In genomic region chr1:131703482-131703881, GRCm38 (mm10) we compare ENCODE assay signal across 24 mouse cellular contexts. TPM values are rescaled to one million over a fixed set of nuclear protein-coding genes. Genes with fewer than 3 reads are reported as not detected.
DNase-seq lines count a peak whose midpoint lies in the region; ATAC-seq and TF ChIP-seq lines count a peak whose summit lies in the region.
"Had no signal": no experiment of that assay in that cellular context is flagged by ENCODE, and none has a peak within 500 bp of the region (broad histone marks: within the 10 kb centered on the region; RNA-seq: fewer than 3 reads in every experiment).

No protein-coding gene starts in this region.

- dilution Hi-C loops in CH12.LX (cut with MboI; ENCODE audit: extremely low pct_ligation_motif_present, extremely low pct_unique_long_range_greater_than_20kb, low sequenced_read_pairs), result no loop called here

- H3K27me3 ChIP-seq in CH12.LX (replicated peaks), result no peaks in the 10 kb centered on the region
- H3K27me3 ChIP-seq in midbrain, embryonic 13.5 days, result no peaks in the 10 kb centered on the region
- H3K27me3 ChIP-seq: embryonic facial prominence, embryonic 13.5 days; forebrain, embryonic 12.5 days; hindbrain, embryonic 13.5 days; intestine, embryonic 15.5 days; Patski had no signal

- 86% methylated on average over 2 of the region's 2 CpGs for WGBS in midbrain, embryonic 13.5 days

- ATAC-seq in granulocyte monocyte progenitor cell, adult 5-6 weeks (replicated peaks; ENCODE audit: poor library complexity, severe bottlenecking), result peak; percentile 67
- 0 out of 2 replicates have a peak, but pooled peaks have one; percentile 12 for ATAC-seq in megakaryocyte progenitor cell, adult 5-6 weeks (replicated peaks; ENCODE audit: poor library complexity)
- no peak for ATAC-seq in midbrain, embryonic 13.5 days
- ATAC-seq: forebrain, postnatal 0 days; hindbrain, postnatal 0 days; intestine, embryonic 15.5 days; Patski had no signal

- no peak for TF ChIP-seq POLR2A in CH12.LX (IDR thresholded peaks at IDR 0.05; ENCODE audit: low read depth, low read length)

- no peaks in the 10 kb centered on the region for H3K79me2 ChIP-seq in CH12.LX (replicated peaks; ENCODE audit: control insufficient read depth, extremely low read depth, insufficient read depth, poor library complexity, severe bottlenecking)

- no peak overlapping the region for H3K27ac ChIP-seq in CH12.LX (ENCODE audit: insufficient read depth, low read depth)
- H3K27ac ChIP-seq in midbrain, embryonic 13.5 days, result no peak overlapping the region
- H3K27ac ChIP-seq: embryonic facial prominence, embryonic 13.5 days; forebrain, embryonic 12.5 days; heart, embryonic 10.5 days; hindbrain, embryonic 13.5 days; hindbrain, postnatal 0 days; intestine, embryonic 15.5 days had no signal

- TF ChIP-seq RAD21 in CH12.LX (IDR thresholded peaks at IDR 0.05; ENCODE audit: low read depth, low read length), result no peak

- peaks cover 25 to 66% of the 10 kb centered on the region in 2 experiments for H3K4me1 ChIP-seq in CH12.LX (ENCODE audit: control insufficient read depth in 1 of 2, insufficient read depth in 2 of 2)
- H3K4me1 ChIP-seq in midbrain, embryonic 13.5 days (replicated peaks), result no peaks in the 10 kb centered on the region
- H3K4me1 ChIP-seq: embryonic facial prominence, embryonic 13.5 days; forebrain, embryonic 12.5 days; hindbrain, embryonic 13.5 days; intestine, embryonic 15.5 days had no signal

- H3K36me3 ChIP-seq in CH12.LX (replicated peaks in 1 of 2; ENCODE audit: control insufficient read depth in 1 of 2, insufficient read depth in 1 of 2, low read length in 1 of 2), result no peaks in the 10 kb centered on the region
- no peaks in the 10 kb centered on the region for H3K36me3 ChIP-seq in midbrain, embryonic 13.5 days
- H3K36me3 ChIP-seq: embryonic facial prominence, embryonic 13.5 days; forebrain, embryonic 12.5 days; heart, embryonic 10.5 days; hindbrain, embryonic 13.5 days; intestine, embryonic 15.5 days had no signal

- in situ Hi-C loops in CH12.LX (cut with MboI; ENCODE audit: low pct_ligation_motif_present, low pct_unique_long_range_greater_than_20kb, low sequenced_read_pairs), result loop anchor here (25.0 kb wide), 1 partner anchor 134 kb away; the partner anchor contains the start of gene Slc41a1

- no peak for TF ChIP-seq CTCF in CH12.LX (conservative IDR thresholded peaks at IDR 0.05 in 1 of 2, IDR thresholded peaks at IDR 0.05 in 1 of 2; ENCODE audit: low read depth in 2 of 2, low read length in 2 of 2)

- no peak overlapping the region for H3K9ac ChIP-seq in CH12.LX (ENCODE audit: insufficient read depth, low read depth)
- H3K9ac ChIP-seq in midbrain, embryonic 13.5 days (replicated peaks), result no peak overlapping the region
- H3K9ac ChIP-seq: embryonic facial prominence, embryonic 13.5 days; forebrain, embryonic 12.5 days; forebrain, postnatal 0 days; hindbrain, embryonic 13.5 days; intestine, embryonic 15.5 days had no signal

- no peak overlapping the region for H3K4me2 ChIP-seq in CH12.LX (ENCODE audit: insufficient read depth, low read depth, poor library complexity, severe bottlenecking)
- H3K4me2 ChIP-seq in midbrain, embryonic 13.5 days (replicated peaks), result no peak overlapping the region
- H3K4me2 ChIP-seq: embryonic facial prominence, embryonic 13.5 days; forebrain, embryonic 12.5 days; hindbrain, embryonic 13.5 days; intestine, embryonic 15.5 days had no signal

- no peak overlapping the region for H3K4me3 ChIP-seq in CH12.LX (replicated peaks in 1 of 3; ENCODE audit: low read depth in 2 of 3, low read length in 2 of 3, poor library complexity in 1 of 3)
- H3K4me3 ChIP-seq in midbrain, embryonic 13.5 days (replicated peaks), result no peak overlapping the region
- H3K4me3 ChIP-seq: embryonic facial prominence, embryonic 13.5 days; forebrain, embryonic 12.5 days; heart, embryonic 10.5 days; hindbrain, embryonic 13.5 days; intestine, embryonic 15.5 days had no signal

- H3K9me3 ChIP-seq in CH12.LX (replicated peaks; ENCODE audit: low read length), result no peaks in the 10 kb centered on the region
- no peaks in the 10 kb centered on the region for H3K9me3 ChIP-seq in midbrain, embryonic 13.5 days
- H3K9me3 ChIP-seq: embryonic facial prominence, embryonic 13.5 days; forebrain, embryonic 12.5 days; heart, embryonic 10.5 days; hindbrain, embryonic 13.5 days; intestine, embryonic 15.5 days had no signal

- DNase-seq in CH12.LX (ENCODE audit: extremely low read depth), result peak; percentile 61
- DNase-seq in right cerebral cortex, postnatal 36 days (ENCODE audit: low spot score in 2 of 2), result no peak
- DNase-seq in heart, postnatal 4 days, result no peak
- DNase-seq: adrenal gland, adult 2 months; adrenal gland, postnatal 25 days; cerebellum, adult 11 months; cerebellum, adult 8-10 months; cerebellum, postnatal 36 days; forebrain, postnatal 0 days; gastrocnemius, postnatal 14 days; heart, postnatal 10 days had no signal

- peak; percentile 51; the same call in 1 of the 2 replicates for TF ChIP-seq EP300 in CH12.LX (IDR thresholded peaks at IDR 0.05; ENCODE audit: low read length)

TF ChIP-seq in CH12.LX, 34 proteins besides CTCF, POLR2A, EP300 and RAD21:
- TF ChIP-seq IRF4 (IDR thresholded peaks at IDR 0.05; ENCODE audit: low read depth, low read length) (no peak), SIN3A (IDR thresholded peaks at IDR 0.05; ENCODE audit: low read length) (no peak), ETS1 (conservative IDR thresholded peaks at IDR 0.05; ENCODE audit: low read depth, low read length) (peak; percentile 64), ZKSCAN1 (IDR thresholded peaks at IDR 0.05; ENCODE audit: borderline replicate concordance, low read depth, low read length) (no peak), SMC3 (IDR thresholded peaks at IDR 0.05; ENCODE audit: low read depth, low read length) (no peak), ZMIZ1 (IDR thresholded peaks at IDR 0.05; ENCODE audit: low read depth, low read length) (no peak), E2F4 (IDR thresholded peaks at IDR 0.05; ENCODE audit: insufficient replicate concordance, low read depth, low read length) (no peak), ELF1 (IDR thresholded peaks at IDR 0.05; ENCODE audit: low read depth, low read length) (no peak), BHLHE40 (IDR thresholded peaks at IDR 0.05; ENCODE audit: low read depth, low read length) (peak; percentile 63)

RNA-seq across cellular contexts. Expression of gene Rab7b, which starts 15.0 kb away (rescaled TPM):
- total RNA-seq in CH12.LX (2012; rRNA removed) (not detected in 2 replicates), CH12.LX (2014; rRNA removed) (not detected in 2 replicates)
- polyA plus RNA-seq in CH12.LX (2012; ENCODE audit: insufficient read length, low read depth), result 0.19 and 0.44 TPM in 2 replicates
- 13.4 and 23.6 TPM in 2 replicates for total RNA-seq in granulocyte monocyte progenitor cell, adult 5-6 weeks (2014; fragmentation: Nextera tagmentation)
- total RNA-seq in granulocyte monocyte progenitor cell, adult 5-6 weeks (2017), result 28.4 and 32.8 TPM in 2 replicates
- 5.8 and 7.7 TPM in 2 replicates for total RNA-seq in megakaryocyte progenitor cell, adult 5-6 weeks (2015)
- total RNA-seq in megakaryocyte progenitor cell, adult 5-6 weeks (2017), result 31.1 and 43.2 TPM in 2 replicates
- 1 to 10 TPM; 2.6 to 3.6 TPM for total RNA-seq in heart, postnatal 4 days (2021)
- polyA plus RNA-seq in midbrain, embryonic 13.5 days (2015; fragmentation: Nextera tagmentation; extraction: Ambion mirVana), result 0.63 and 1.1 TPM in 2 replicates

RNA-seq across cellular contexts. Expression of gene Slc26a9, which starts 40.3 kb away (rescaled TPM):
- total RNA-seq in CH12.LX (2012; rRNA removed) (not detected in 2 replicates), CH12.LX (2014; rRNA removed) (not detected in 2 replicates)
- 0.29 and 0.31 TPM in 2 replicates for polyA plus RNA-seq in CH12.LX (2012; ENCODE audit: insufficient read length, low read depth)
- total RNA-seq in granulocyte monocyte progenitor cell, adult 5-6 weeks (2014; fragmentation: Nextera tagmentation), result not detected in 2 replicates
- total RNA-seq in granulocyte monocyte progenitor cell, adult 5-6 weeks (2017), result 0.04 TPM in 1 of 2 replicates, not detected in the other
- 0.02 and 0.25 TPM in 2 replicates for total RNA-seq in megakaryocyte progenitor cell, adult 5-6 weeks (2015)
- 0.14 TPM in 1 of 2 replicates, not detected in the other for total RNA-seq in megakaryocyte progenitor cell, adult 5-6 weeks (2017)
- under 1 TPM in 1 of 2 experiments, not detected in 1; 0.07 TPM for total RNA-seq in heart, postnatal 4 days (2021)
- polyA plus RNA-seq in midbrain, embryonic 13.5 days (2015; fragmentation: Nextera tagmentation; extraction: Ambion mirVana), result 0.03 TPM in 1 of 2 replicates, not detected in the other
- total RNA-seq: gastrocnemius, adult 18-20 months; gastrocnemius, postnatal 14 days; heart, postnatal 10 days; hematopoietic stem cell, adult 5-6 weeks; MEL had no signal
- polyA plus RNA-seq: embryonic facial prominence, embryonic 13.5 days; forebrain, embryonic 12.5 days had no signal
